Mouse (Mus musculus): Measurements from ENCODE around the gene Ssrp1. TPM values are rescaled to one million over a fixed set of nuclear protein-coding genes. Genes with fewer than 3 reads are reported as not detected.

The Ssrp1 gene
- total and polyA plus RNA-seq, 3 experiments, result 239 to 875 (median 420) TPM

DNA sequence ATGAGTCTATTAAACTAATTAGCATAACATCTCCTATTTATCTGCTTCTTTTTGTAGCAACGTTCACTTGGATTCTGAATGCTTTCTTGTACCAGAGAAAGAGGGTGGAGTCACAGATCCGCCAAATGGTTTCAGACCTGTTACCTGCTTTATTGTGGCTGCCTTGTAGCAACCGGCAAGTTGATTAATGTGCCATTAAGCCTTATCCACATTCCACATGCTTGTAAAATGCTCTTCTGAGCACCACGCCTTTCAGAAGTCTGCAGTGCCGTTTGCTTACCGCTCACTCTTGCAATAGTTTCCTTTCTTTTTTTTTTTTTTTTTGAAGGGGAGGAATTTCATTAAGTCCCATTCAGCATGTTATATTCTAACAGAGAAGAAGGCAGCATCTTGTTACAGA lies 7.1 kb upstream of the Ssrp1 start:
- Histone ChIP-seq H3K4me1 (ENCODE audit: control insufficient read depth in 1 of 2, insufficient read depth in 2 of 2, low read length in 2 of 2) (peaks cover 3 to 15% of the 10 kb centered on the region in 2 experiments), H3K36me3 (ENCODE audit: control insufficient read depth in 1 of 2, insufficient read depth in 2 of 2, low read length in 2 of 2) (peaks cover 0 to 8% of the 10 kb centered on the region in 2 experiments; a peak in 2 of 4 replicates), H3K27ac (ENCODE audit: control insufficient read depth, low read depth, low read length) (no peak overlapping the region), H3K79me2 (ENCODE audit: control insufficient read depth, insufficient read depth, low read length, poor library complexity) (no peaks in the 10 kb centered on the region), H3K9me3 (replicated peaks; ENCODE audit: insufficient read depth, low read length) (no peaks in the 10 kb centered on the region), H3K4me3 (ENCODE audit: control insufficient read depth in 1 of 2, insufficient read depth in 1 of 2, low read depth in 2 of 2, low read length in 2 of 2) (no peak overlapping the region), H3K9ac (ENCODE audit: control insufficient read depth, low read depth, low read length, poor library complexity, severe bottlenecking) (no peak overlapping the region), H3K27me3 (ENCODE audit: control insufficient read depth in 1 of 2, insufficient read depth in 2 of 2, low read length in 2 of 2) (peaks cover 0 to 1% of the 10 kb centered on the region in 2 experiments; a peak in 1 of 4 replicates)
- DNase-seq (ENCODE audit: low read depth, low spot score), result no peak
- TF ChIP-seq GABPA (IDR thresholded peaks at IDR 0.05; ENCODE audit: low read depth, low read length) (no peak), ZC3H11A (IDR thresholded peaks at IDR 0.05; ENCODE audit: low read depth, low read length) (no peak), MXI1 (IDR thresholded peaks at IDR 0.05; ENCODE audit: low read depth, low read length) (no peak), USF2 (IDR thresholded peaks at IDR 0.05; ENCODE audit: borderline replicate concordance in 1 of 2, insufficient read depth in 1 of 2, low read depth in 1 of 2, low read length in 2 of 2) (no peak), POLR2A (IDR thresholded peaks at IDR 0.05; ENCODE audit: control insufficient read depth in 1 of 2, insufficient read depth in 1 of 2, low read depth in 1 of 2, low read length in 2 of 2, poor library complexity in 1 of 2) (no peak), ZMIZ1 (IDR thresholded peaks at IDR 0.05; ENCODE audit: low read depth, low read length) (no peak), KAT2A (conservative IDR thresholded peaks at IDR 0.05; ENCODE audit: low read depth, low read length) (no peak), HCFC1 (IDR thresholded peaks at IDR 0.05; ENCODE audit: low read depth, low read length) (no peak), GATA1 (IDR thresholded peaks at IDR 0.05; ENCODE audit: low read depth, low read length) (no peak), JUND (IDR thresholded peaks at IDR 0.05; ENCODE audit: low read depth, low read length) (no peak), RCOR1 (IDR thresholded peaks at IDR 0.05; ENCODE audit: low read depth, low read length) (no peak), MAFK (IDR thresholded peaks at IDR 0.05; ENCODE audit: borderline replicate concordance, low read depth, low read length) (no peak), ZKSCAN1 (IDR thresholded peaks at IDR 0.05; ENCODE audit: low read depth, low read length) (no peak), E2F4 (IDR thresholded peaks at IDR 0.05; ENCODE audit: borderline replicate concordance, low read depth, low read length) (no peak), MYB (IDR thresholded peaks at IDR 0.05; ENCODE audit: low read depth, low read length) (no peak), POLR2AphosphoS5 (IDR thresholded peaks at IDR 0.05; ENCODE audit: borderline replicate concordance, low read depth, low read length) (no peak), EP300 (IDR thresholded peaks at IDR 0.05; ENCODE audit: low read depth in 1 of 2, low read length in 2 of 2) (no peak; a peak in 1 of 4 replicates)

DNA sequence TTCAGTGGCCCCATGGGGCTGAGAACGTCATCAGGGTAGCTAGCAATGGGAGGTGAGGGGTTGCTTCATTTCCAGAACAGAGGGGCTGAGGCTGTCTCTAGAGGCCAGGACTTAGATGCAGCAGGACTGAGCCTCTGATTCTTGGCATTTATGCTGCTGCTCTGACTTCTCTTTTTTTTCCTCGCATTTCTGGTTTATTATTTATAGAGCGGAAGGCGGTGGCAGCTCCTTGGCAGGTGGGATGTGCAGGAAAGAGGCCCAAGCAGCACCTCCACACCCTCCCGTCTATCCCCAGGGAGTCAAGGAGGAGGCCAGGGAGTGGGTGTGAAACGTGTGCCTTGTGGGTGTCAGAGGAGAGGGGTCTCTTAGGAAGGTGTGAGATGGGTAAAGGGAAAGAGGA lies 6.0 kb upstream of the Ssrp1 start:
- peaks cover 0 to 1% of the 10 kb centered on the region in 2 experiments; a peak in 1 of 4 replicates for H3K27me3 ChIP-seq (ENCODE audit: control insufficient read depth in 1 of 2, insufficient read depth in 2 of 2, low read length in 2 of 2)
- H3K4me1 ChIP-seq (ENCODE audit: control insufficient read depth in 1 of 2, insufficient read depth in 2 of 2, low read length in 2 of 2), result peaks cover 3 to 19% of the 10 kb centered on the region in 2 experiments
- no peak for TF ChIP-seq POLR2AphosphoS5 (IDR thresholded peaks at IDR 0.05; ENCODE audit: borderline replicate concordance, low read depth, low read length)
- no peak for TF ChIP-seq TAL1 (IDR thresholded peaks at IDR 0.05; ENCODE audit: low read length)
- TF ChIP-seq CTCF (IDR thresholded peaks at IDR 0.05 in 2 of 3, conservative IDR thresholded peaks at IDR 0.05 in 1 of 3; ENCODE audit: control insufficient read depth in 1 of 3, insufficient read depth in 1 of 3, low read depth in 2 of 3, low read length in 3 of 3, poor library complexity in 1 of 3, severe bottlenecking in 1 of 3), result no peak
- no peak for TF ChIP-seq MYC (IDR thresholded peaks at IDR 0.05; ENCODE audit: low read depth, low read length)
- no peak for TF ChIP-seq TCF12 (IDR thresholded peaks at IDR 0.05; ENCODE audit: low read depth, low read length)
- TF ChIP-seq GATA1 (IDR thresholded peaks at IDR 0.05; ENCODE audit: low read depth, low read length), result no peak
- no peak for TF ChIP-seq POLR2A (IDR thresholded peaks at IDR 0.05; ENCODE audit: control insufficient read depth in 1 of 2, insufficient read depth in 1 of 2, low read depth in 1 of 2, low read length in 2 of 2, poor library complexity in 1 of 2)
- no peak for TF ChIP-seq ELF1 (IDR thresholded peaks at IDR 0.05; ENCODE audit: low read depth, low read length)
- no peak for TF ChIP-seq BHLHE40 (IDR thresholded peaks at IDR 0.05; ENCODE audit: borderline replicate concordance, low read depth, low read length)
- TF ChIP-seq MEF2A (IDR thresholded peaks at IDR 0.05; ENCODE audit: extremely low read depth, insufficient replicate concordance, low read depth, low read length, poor library complexity, severe bottlenecking), result no peak
- TF ChIP-seq ZC3H11A (IDR thresholded peaks at IDR 0.05; ENCODE audit: low read depth, low read length), result no peak
- TF ChIP-seq POLR2AphosphoS2 (IDR thresholded peaks at IDR 0.05; ENCODE audit: low read length), result no peak
- H3K36me3 ChIP-seq (ENCODE audit: control insufficient read depth in 1 of 2, insufficient read depth in 2 of 2, low read length in 2 of 2), result peaks cover 0 to 13% of the 10 kb centered on the region in 2 experiments; a peak in 2 of 4 replicates
- H3K27ac ChIP-seq (ENCODE audit: control insufficient read depth, low read depth, low read length), result no peak overlapping the region
- no peaks in the 10 kb centered on the region for H3K9me3 ChIP-seq (replicated peaks; ENCODE audit: insufficient read depth, low read length)
- DNase-seq (ENCODE audit: low read depth, low spot score), result no peak
- no peak overlapping the region for H3K9ac ChIP-seq (ENCODE audit: control insufficient read depth, low read depth, low read length, poor library complexity, severe bottlenecking)
- no peaks in the 10 kb centered on the region for H3K79me2 ChIP-seq (ENCODE audit: control insufficient read depth, insufficient read depth, low read length, poor library complexity)
- H3K4me3 ChIP-seq (ENCODE audit: control insufficient read depth in 1 of 2, insufficient read depth in 1 of 2, low read depth in 2 of 2, low read length in 2 of 2), result no peak overlapping the region
